Mouse (Mus musculus): ENCODE results near the gene Marveld2. TPM values are rescaled to one million over a fixed set of nuclear protein-coding genes. Genes with fewer than 3 reads are reported as not detected.

Marveld2 gene
- total RNA-seq, 1 experiment from 2014 or later = 0.61 TPM

Other genes starting within 250 kb of the Marveld2 start
- gene Naip1, start 164.1 kb downstream of the Marveld2 start, total RNA-seq (2021) = 0.27 and 0.43 TPM in 2 replicates
- 37.6 and 39.8 TPM in 2 replicates for gene Gtf2h2, start 124.4 kb downstream of the Marveld2 start, total RNA-seq (2021)
- 9.5 and 10.7 TPM in 2 replicates for gene Ocln, start 64.3 kb downstream of the Marveld2 start, total RNA-seq (2021)
- gene Ak6, start 34.0 kb upstream of the Marveld2 start, total RNA-seq (2021) = 68.4 and 77.9 TPM in 2 replicates
- gene Rad17, start 34.1 kb upstream of the Marveld2 start, total RNA-seq (2021) = 22.6 and 22.8 TPM in 2 replicates
- gene Taf9, start 34.6 kb upstream of the Marveld2 start, total RNA-seq (2021) = 4.9 and 13.1 TPM in 2 replicates
- gene Ccdc125, start 52.7 kb upstream of the Marveld2 start, total RNA-seq (2021) = 0.62 and 1.3 TPM in 2 replicates
- 38.5 and 45.6 TPM in 2 replicates for gene Cdk7, start 114.0 kb upstream of the Marveld2 start, total RNA-seq (2021)
- 116 and 146 TPM in 2 replicates for gene Mrps36, start 127.7 kb upstream of the Marveld2 start, total RNA-seq (2021)
- 2.1 and 2.5 TPM in 2 replicates for gene Cenph, start 158.9 kb upstream of the Marveld2 start, total RNA-seq (2021)
- gene Ccnb1, start 169.6 kb upstream of the Marveld2 start, total RNA-seq (2021) = 9.4 and 12.2 TPM in 2 replicates
- gene Slc30a5, start 216.5 kb upstream of the Marveld2 start, total RNA-seq (2021) = 46.1 and 47.9 TPM in 2 replicates